Mouse (Mus musculus): ENCODE data around the gene Gnb5. TPM values are rescaled to one million over a fixed set of nuclear protein-coding genes. Genes with fewer than 3 reads are reported as not detected.
A peak's percentile ranks its signal among the peaks of the same experiment; 100 is the strongest.

Gene Gnb5
- total and polyA plus RNA-seq, 2 experiments from 2014 or later, result 79.4 to 97.2 TPM

GRCm38 (mm10) chr9:75287636-75288035, 18.5 kb upstream of the Gnb5 start:
- Histone ChIP-seq H3K36me3 (ENCODE audit: insufficient read depth, low read length) (no peaks in the 10 kb centered on the region), H3K4me1 (ENCODE audit: insufficient read depth, low read length) (no peaks in the 10 kb centered on the region), H3K27me3 (ENCODE audit: insufficient read depth, low read length) (no peaks in the 10 kb centered on the region), H3K27ac (ENCODE audit: low read depth, low read length) (no peak overlapping the region), H3K9me3 (ENCODE audit: low read length) (no peaks in the 10 kb centered on the region), H3K9ac (replicated peaks; ENCODE audit: low read length, poor library complexity, severe bottlenecking) (no peak overlapping the region), H3K4me3 (ENCODE audit: low read depth, low read length) (no peak overlapping the region), H3K4me2 (ENCODE audit: low read depth, low read length, poor library complexity, severe bottlenecking) (no peak overlapping the region)
- TF ChIP-seq CTCF (IDR thresholded peaks at IDR 0.05), result no peak
- DNase-seq (ENCODE audit: low spot score) (no peak), ATAC-seq (ENCODE audit: low FRiP score) (no peak)
- WGBS, result 58% methylated on average over 6 of the region's 6 CpGs

GRCm38 (mm10) chr9:75289545-75289944, 16.5 kb upstream of the Gnb5 start:
- ATAC-seq (ENCODE audit: low FRiP score), result no peak
- Histone ChIP-seq H3K36me3 (ENCODE audit: insufficient read depth, low read length) (no peaks in the 10 kb centered on the region), H3K4me1 (ENCODE audit: insufficient read depth, low read length) (no peaks in the 10 kb centered on the region), H3K27ac (ENCODE audit: low read depth, low read length) (no peak overlapping the region), H3K27me3 (ENCODE audit: insufficient read depth, low read length) (no peaks in the 10 kb centered on the region), H3K4me3 (ENCODE audit: low read depth, low read length) (no peak overlapping the region), H3K9me3 (ENCODE audit: low read length) (no peaks in the 10 kb centered on the region), H3K9ac (replicated peaks; ENCODE audit: low read length, poor library complexity, severe bottlenecking) (no peak overlapping the region), H3K4me2 (ENCODE audit: low read depth, low read length, poor library complexity, severe bottlenecking) (no peak overlapping the region)
- WGBS, result 48% methylated on average over 4 of the region's 4 CpGs
- DNase-seq (ENCODE audit: low spot score), result no peak
- TF ChIP-seq CTCF (IDR thresholded peaks at IDR 0.05), result peak; percentile 28

GRCm38 (mm10) chr9:75299342-75299741, 6.7 kb upstream of the Gnb5 start:
- no peak for ATAC-seq (ENCODE audit: low FRiP score)

GRCm38 (mm10) chr9:75303033-75303432, 3.1 kb upstream of the Gnb5 start:
- ATAC-seq (ENCODE audit: low FRiP score), result no peak
- no peaks in the 10 kb centered on the region for H3K9me3 ChIP-seq (ENCODE audit: low read length)
- no peak for DNase-seq (ENCODE audit: low spot score)
- H3K4me3 ChIP-seq (ENCODE audit: low read depth, low read length), result no peak overlapping the region
- H3K4me2 ChIP-seq (ENCODE audit: low read depth, low read length, poor library complexity, severe bottlenecking), result no peak overlapping the region
- H3K4me1 ChIP-seq (ENCODE audit: insufficient read depth, low read length), result no peaks in the 10 kb centered on the region
- no peak overlapping the region for H3K27ac ChIP-seq (ENCODE audit: low read depth, low read length)
- H3K36me3 ChIP-seq (ENCODE audit: insufficient read depth, low read length), result no peaks in the 10 kb centered on the region
- no peaks in the 10 kb centered on the region for H3K27me3 ChIP-seq (ENCODE audit: insufficient read depth, low read length)
- TF ChIP-seq CTCF (IDR thresholded peaks at IDR 0.05), result no peak
- WGBS, result 82% methylated on average over 2 of the region's 2 CpGs
- H3K9ac ChIP-seq (replicated peaks; ENCODE audit: low read length, poor library complexity, severe bottlenecking), result no peak overlapping the region

More at GRCm38 (mm10) chr9:75299342-75299741, 6.7 kb upstream of the Gnb5 start:
- whole genome bisulfite sequencing, result 84% methylated on average over 2 of the region's 2 CpGs
- H3K36me3 ChIP-seq (ENCODE audit: insufficient read depth, low read length), result no peaks in the 10 kb centered on the region
- no peaks in the 10 kb centered on the region for H3K27me3 ChIP-seq (ENCODE audit: insufficient read depth, low read length)
- peak; percentile 53 for TF ChIP-seq CTCF (IDR thresholded peaks at IDR 0.05)
- DNase-seq (ENCODE audit: low spot score), result peak; percentile 12
- no peak overlapping the region for H3K9ac ChIP-seq (replicated peaks; ENCODE audit: low read length, poor library complexity, severe bottlenecking)
- H3K4me1 ChIP-seq (ENCODE audit: insufficient read depth, low read length), result no peaks in the 10 kb centered on the region
- no peak overlapping the region for H3K4me3 ChIP-seq (ENCODE audit: low read depth, low read length)
- no peak overlapping the region for H3K4me2 ChIP-seq (ENCODE audit: low read depth, low read length, poor library complexity, severe bottlenecking)
- no peaks in the 10 kb centered on the region for H3K9me3 ChIP-seq (ENCODE audit: low read length)
- H3K27ac ChIP-seq (ENCODE audit: low read depth, low read length), result no peak overlapping the region

GRCm38 (mm10) chr9:75303701-75304261, 2.3 kb upstream of the Gnb5 start:
- no peak for ATAC-seq (ENCODE audit: low FRiP score)
- Histone ChIP-seq H3K4me1 (ENCODE audit: insufficient read depth, low read length) (no peaks in the 10 kb centered on the region), H3K27me3 (ENCODE audit: insufficient read depth, low read length) (no peaks in the 10 kb centered on the region), H3K4me3 (ENCODE audit: low read depth, low read length) (no peak overlapping the region), H3K4me2 (ENCODE audit: low read depth, low read length, poor library complexity, severe bottlenecking) (0 out of 2 replicates have a peak overlapping the region, but pooled peaks have one; percentile 4), H3K36me3 (ENCODE audit: insufficient read depth, low read length) (no peaks in the 10 kb centered on the region), H3K27ac (ENCODE audit: low read depth, low read length) (no peak overlapping the region), H3K9me3 (ENCODE audit: low read length) (no peaks in the 10 kb centered on the region), H3K9ac (replicated peaks; ENCODE audit: low read length, poor library complexity, severe bottlenecking) (no peak overlapping the region)
- DNase-seq (ENCODE audit: low spot score), result no peak
- no peak for TF ChIP-seq CTCF (IDR thresholded peaks at IDR 0.05)
- WGBS, result 45% methylated on average over 16 of the region's 16 CpGs

GRCm38 (mm10) chr9:75304286-75304685, 1.8 kb upstream of the Gnb5 start:
- Histone ChIP-seq H3K4me1 (ENCODE audit: insufficient read depth, low read length) (no peaks in the 10 kb centered on the region), H3K36me3 (ENCODE audit: insufficient read depth, low read length) (no peaks in the 10 kb centered on the region), H3K4me3 (ENCODE audit: low read depth, low read length) (no peak overlapping the region), H3K9me3 (ENCODE audit: low read length) (no peaks in the 10 kb centered on the region), H3K27me3 (ENCODE audit: insufficient read depth, low read length) (no peaks in the 10 kb centered on the region), H3K4me2 (ENCODE audit: low read depth, low read length, poor library complexity, severe bottlenecking) (0 out of 2 replicates have a peak overlapping the region, but pooled peaks have one; percentile 4), H3K9ac (replicated peaks; ENCODE audit: low read length, poor library complexity, severe bottlenecking) (no peak overlapping the region), H3K27ac (ENCODE audit: low read depth, low read length) (no peak overlapping the region)
- 39% methylated on average over 7 of the region's 7 CpGs for whole genome bisulfite sequencing
- DNase-seq (ENCODE audit: low spot score) (no peak), ATAC-seq (ENCODE audit: low FRiP score) (no peak)
- no peak for TF ChIP-seq CTCF (IDR thresholded peaks at IDR 0.05)

All from midbrain, postnatal 0 days (tissue).